Mouse (Mus musculus) lung, embryonic 14.5 days (tissue): ENCODE results near the gene Cdh13. TPM values are rescaled to one million over a fixed set of nuclear protein-coding genes. Genes with fewer than 3 reads are reported as not detected.

Source experiments
- ATAC-seq: fragments of 200-750 bp; cut with Nextera tagmentation; 2 replicates; pipeline ENCODE4 v1.8.0; 2017; ENCODE audit warnings: mild to moderate bottlenecking, moderate TSS enrichment, moderate library complexity; ENCODE audit not compliant: insufficient read depth
- DNase-seq: peaks from one replicate; pipeline ENCODE4 v3.0.0-alpha.2; 2015
- H3K27ac ChIP-seq: fragments of 300-500 bp; sonication (generic); 2 replicates; pipeline ENCODE4 v1.5.1; 2014; ENCODE audit warnings: low read depth, mild to moderate bottlenecking, moderate library complexity
- H3K27me3 ChIP-seq: fragments of 300-500 bp; sonication (generic); 2 replicates; pipeline ENCODE4 v1.6.1; 2014; ENCODE audit warnings: low read length, control low read depth; ENCODE audit not compliant: insufficient read depth
- H3K36me3 ChIP-seq: fragments of 300-500 bp; sonication (generic); 2 replicates; pipeline ENCODE4 v1.6.1; 2014; ENCODE audit warnings: control low read depth; ENCODE audit not compliant: insufficient read depth
- H3K4me1 ChIP-seq: fragments of 300-500 bp; sonication (generic); 2 replicates; pipeline ENCODE4 v1.6.1; 2014; ENCODE audit warnings: antibody characterized with exemption, control low read depth; ENCODE audit not compliant: insufficient read depth
- H3K4me2 ChIP-seq: fragments of 300-500 bp; sonication (generic); 2 replicates; pipeline ENCODE4 v1.6.1; 2014; ENCODE audit warnings: mild to moderate bottlenecking
- H3K4me3 ChIP-seq: fragments of 300-500 bp; sonication (generic); 2 replicates; pipeline ENCODE4 v1.5.1; 2014; ENCODE audit warnings: low read depth, low read length
- H3K9ac ChIP-seq: fragments of 300-500 bp; sonication (generic); 2 replicates; pipeline ENCODE4 v1.6.1; 2014
- H3K9me3 ChIP-seq: fragments of 300-500 bp; sonication (generic); 2 replicates; pipeline ENCODE4 v1.6.1; 2016; ENCODE audit warnings: low read depth, low read length, control low read depth
- CTCF ChIP-seq: IDR thresholded peaks from 2 replicates; pipeline ENCODE4 v1.5.1; 2016; ENCODE audit warnings: antibody characterized with exemption, low read depth
- WGBS: fragments of 180-500 bp; shearing (Covaris S2); extraction: QIAGEN DNeasy Blood & Tissue Kit; methylation state at CpG from one replicate; pipeline ENCODE4 v1.1.7; 2014; 5-methylcytosine and 5-hydroxymethylcytosine counted together
- polyA plus RNA-seq: library from polyadenylated mRNA; unstranded; fragments of >200 nt; fragmentation: Nextera tagmentation; extraction: Ambion mirVana; gene quantifications from 2 replicates; pipeline ENCODE4 v1.2.1, GENCODE M21; 2014

Cdh13 gene
- polyA plus RNA-seq, 1 experiment from 2014 or later = 1.2 TPM

DNA sequence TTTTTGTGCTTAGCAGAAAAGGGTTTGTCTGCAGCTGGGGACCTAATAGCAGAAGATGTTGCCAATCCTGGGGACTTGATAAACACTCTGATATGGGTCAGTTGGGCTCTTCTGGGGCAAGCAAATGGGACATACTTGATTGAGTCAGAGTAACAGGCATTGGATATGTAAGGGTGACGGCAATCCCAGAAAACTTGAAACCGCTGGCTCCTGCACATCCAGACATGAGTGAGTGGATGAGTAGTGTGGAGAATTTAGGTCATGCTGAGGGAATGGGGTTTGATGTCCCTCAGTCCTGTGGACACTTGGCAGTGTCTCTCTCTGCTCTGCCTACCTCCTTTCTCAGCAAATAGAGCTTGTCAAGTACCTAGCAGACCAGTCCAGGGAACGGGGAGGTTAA is 121.3 kb downstream of the Cdh13 start:
- DNase-seq (no peak), ATAC-seq (no peak)
- no peak for TF ChIP-seq CTCF
- Histone ChIP-seq H3K36me3 (no peaks in the 10 kb centered on the region), H3K4me1 (no peaks in the 10 kb centered on the region), H3K27ac (no peak overlapping the region), H3K9me3 (no peaks in the 10 kb centered on the region), H3K9ac (no peak overlapping the region), H3K27me3 (no peaks in the 10 kb centered on the region), H3K4me2 (no peak overlapping the region), H3K4me3 (no peak overlapping the region)
- 92% methylated on average over 3 of the region's 3 CpGs for WGBS

DNA sequence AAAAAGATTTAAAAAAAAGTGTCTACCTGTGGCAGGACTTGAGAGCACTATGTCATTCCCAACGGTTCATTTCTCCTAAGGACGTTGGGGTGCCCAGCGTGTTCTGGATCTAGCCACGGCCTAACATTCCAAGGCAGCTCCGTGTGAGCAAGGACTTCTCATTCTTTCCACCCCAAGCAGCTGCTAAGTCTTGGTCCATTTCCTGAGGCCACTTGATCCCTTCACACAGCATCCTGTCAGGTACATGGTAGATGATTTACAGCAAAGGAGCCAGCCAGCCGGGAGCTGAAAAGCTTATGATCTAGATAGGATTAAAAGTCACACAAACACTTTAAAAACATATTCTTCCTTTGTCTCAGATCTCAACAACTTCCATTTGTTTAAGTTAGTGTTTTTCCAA is 123.8 kb downstream of the Cdh13 start:
- Histone ChIP-seq H3K36me3 (no peaks in the 10 kb centered on the region), H3K4me2 (no peak overlapping the region), H3K27ac (no peak overlapping the region), H3K27me3 (no peaks in the 10 kb centered on the region), H3K4me1 (no peaks in the 10 kb centered on the region), H3K4me3 (no peak overlapping the region), H3K9ac (no peak overlapping the region), H3K9me3 (no peaks in the 10 kb centered on the region)
- TF ChIP-seq CTCF = no peak
- no peak for ATAC-seq
- DNase-seq = peak; percentile 23
- WGBS = 43% methylated on average over 6 of the region's 6 CpGs

DNA sequence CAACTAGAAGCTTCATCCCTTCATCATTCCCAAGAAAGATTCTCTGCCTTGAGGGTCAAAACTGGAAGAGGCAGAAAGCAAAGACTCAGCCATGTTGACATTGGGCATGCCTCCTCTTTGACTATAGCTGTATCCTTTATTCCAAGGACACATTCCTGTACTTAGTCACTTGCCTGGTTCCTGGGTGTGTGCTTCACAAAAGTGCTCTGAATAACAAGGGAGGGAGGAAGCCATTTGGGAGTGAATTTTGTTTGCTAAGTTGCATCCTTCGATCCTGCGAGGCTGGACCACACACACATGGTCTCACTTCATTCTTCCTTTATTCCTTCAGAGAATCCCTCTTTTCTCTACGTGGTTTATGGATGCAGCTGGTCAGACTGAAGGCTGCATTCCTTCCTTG is 125.9 kb downstream of the Cdh13 start:
- no peak for TF ChIP-seq CTCF
- Histone ChIP-seq H3K4me1 (no peaks in the 10 kb centered on the region), H3K4me2 (no peak overlapping the region), H3K36me3 (no peaks in the 10 kb centered on the region), H3K9me3 (no peaks in the 10 kb centered on the region), H3K9ac (no peak overlapping the region), H3K27ac (no peak overlapping the region), H3K27me3 (no peaks in the 10 kb centered on the region), H3K4me3 (no peak overlapping the region)
- DNase-seq (no peak), ATAC-seq (no peak)
- WGBS = 85% methylated on average over 3 of the region's 3 CpGs

DNA sequence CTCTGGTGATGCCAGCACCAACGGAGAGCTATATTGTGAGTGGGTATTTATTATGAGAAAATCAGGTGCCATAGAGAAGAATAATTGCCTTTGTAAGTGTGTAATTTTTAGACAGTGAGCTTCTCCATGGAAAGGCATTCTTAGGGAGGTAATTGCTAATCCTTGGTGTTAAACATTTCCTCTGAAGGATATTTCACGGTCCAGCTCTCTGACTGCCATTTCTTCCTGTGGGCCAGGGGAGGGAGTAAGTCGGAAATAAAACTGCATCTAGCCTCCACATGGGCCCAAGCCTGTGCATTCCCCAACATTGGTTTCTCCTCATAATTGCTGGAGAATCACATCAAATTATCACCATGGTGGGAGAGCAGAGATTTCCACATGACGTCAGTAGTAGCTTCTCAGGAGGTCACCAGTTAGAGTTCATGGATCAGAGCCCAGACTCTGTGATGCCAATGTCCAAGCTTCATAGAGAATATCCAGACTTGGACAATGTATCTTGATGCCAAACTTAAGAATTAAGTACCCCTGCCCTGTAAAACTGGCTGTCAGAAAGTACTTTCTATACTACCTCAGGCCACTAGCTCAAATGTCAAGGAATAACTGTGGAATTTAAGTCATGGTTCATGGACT is 126.9 kb downstream of the Cdh13 start:
- H3K4me3 ChIP-seq = no peak overlapping the region
- TF ChIP-seq CTCF = no peak
- H3K4me1 ChIP-seq = no peaks in the 10 kb centered on the region
- H3K4me2 ChIP-seq = no peak overlapping the region
- H3K27ac ChIP-seq = no peak overlapping the region
- H3K36me3 ChIP-seq = no peaks in the 10 kb centered on the region
- H3K27me3 ChIP-seq = no peaks in the 10 kb centered on the region
- ATAC-seq (no peak), DNase-seq (no peak)
- no peak overlapping the region for H3K9ac ChIP-seq
- H3K9me3 ChIP-seq = no peaks in the 10 kb centered on the region
- WGBS = 81% methylated on average over 4 of the region's 4 CpGs

DNA sequence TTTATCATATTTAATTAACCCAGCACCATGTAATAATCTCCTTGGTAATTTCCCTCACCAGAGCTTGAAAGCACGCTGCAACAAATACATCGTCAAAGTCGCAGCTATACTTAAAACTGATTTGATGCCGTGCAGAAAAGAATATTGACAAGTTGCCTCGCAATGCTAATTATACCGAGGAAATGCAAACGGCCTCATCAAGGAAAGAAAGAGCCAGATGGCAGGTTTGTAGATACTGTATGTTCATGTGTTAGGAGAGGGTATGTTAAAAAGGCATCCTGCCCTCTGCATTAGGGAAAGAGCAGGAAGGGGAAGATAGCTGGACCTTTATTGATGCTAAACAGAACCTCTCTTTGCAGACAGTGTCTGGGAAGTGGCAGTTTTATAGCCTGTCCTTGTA is 132.1 kb downstream of the Cdh13 start:
- no peak for DNase-seq

DNA sequence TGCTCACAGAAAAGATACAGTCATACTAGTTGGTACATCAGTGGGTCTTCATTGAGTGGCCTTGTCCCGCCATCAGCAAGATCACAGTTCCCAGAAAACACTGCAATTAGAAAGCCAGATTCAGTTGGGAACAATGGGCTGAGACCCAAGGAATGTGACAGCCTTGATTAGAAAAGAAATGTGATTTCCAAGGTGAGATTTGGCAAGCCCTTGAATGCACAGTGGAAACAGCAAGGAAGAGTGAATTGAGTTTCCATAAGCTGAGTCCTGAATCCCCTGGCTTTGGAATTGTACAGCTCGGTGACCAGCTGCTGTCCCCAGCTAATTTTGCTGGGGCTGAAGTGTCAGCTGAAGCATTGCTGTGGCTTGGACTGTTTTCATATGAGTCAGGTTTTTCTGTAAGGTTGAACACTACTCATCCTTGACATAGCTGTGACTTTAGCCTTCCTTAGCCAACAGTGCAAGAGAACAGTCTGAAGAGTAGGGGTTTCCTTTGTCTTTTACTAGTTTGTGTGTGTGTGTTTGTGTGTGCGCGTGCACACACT is 133.3 kb downstream of the Cdh13 start:
- DNase-seq (no peak), ATAC-seq (no peak)
- WGBS = 86% methylated on average over 4 of the region's 4 CpGs
- H3K27ac ChIP-seq = no peak overlapping the region
- no peak overlapping the region for H3K4me3 ChIP-seq
- H3K4me2 ChIP-seq = no peak overlapping the region
- no peaks in the 10 kb centered on the region for H3K36me3 ChIP-seq
- H3K9ac ChIP-seq = no peak overlapping the region
- no peaks in the 10 kb centered on the region for H3K27me3 ChIP-seq
- TF ChIP-seq CTCF = no peak
- H3K9me3 ChIP-seq = no peaks in the 10 kb centered on the region
- H3K4me1 ChIP-seq = no peaks in the 10 kb centered on the region

More for the DNA sequence above, 132.1 kb downstream of the Cdh13 start:
- no peak for ATAC-seq
- H3K27me3 ChIP-seq = no peaks in the 10 kb centered on the region
- H3K9ac ChIP-seq = no peak overlapping the region
- no peaks in the 10 kb centered on the region for H3K36me3 ChIP-seq
- 84% methylated on average over 7 of the region's 7 CpGs for WGBS
- no peak for TF ChIP-seq CTCF
- no peak overlapping the region for H3K4me3 ChIP-seq
- H3K27ac ChIP-seq = no peak overlapping the region
- H3K4me1 ChIP-seq = no peaks in the 10 kb centered on the region
- no peak overlapping the region for H3K4me2 ChIP-seq
- H3K9me3 ChIP-seq = no peaks in the 10 kb centered on the region

DNA sequence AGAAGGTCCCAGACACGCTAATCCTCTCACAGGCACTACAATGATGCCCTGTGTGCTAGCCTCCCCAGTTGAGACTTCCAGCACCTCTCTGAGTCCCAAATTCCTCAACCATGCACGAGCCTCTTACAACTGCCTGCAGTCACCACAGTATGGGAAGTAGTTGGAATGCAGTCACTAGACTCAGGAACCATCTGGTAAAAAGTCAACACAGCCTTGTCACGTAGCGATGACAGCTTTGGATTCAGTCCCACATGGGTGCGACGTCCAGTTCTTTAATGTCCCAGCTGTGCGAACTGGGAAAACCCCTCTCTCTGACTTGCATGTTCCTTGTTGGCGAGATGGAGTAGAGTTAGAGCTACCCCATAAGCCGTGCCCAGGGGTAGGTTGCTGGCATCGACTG is 139.1 kb downstream of the Cdh13 start:
- Histone ChIP-seq H3K4me3 (no peak overlapping the region), H3K36me3 (no peaks in the 10 kb centered on the region), H3K9ac (no peak overlapping the region), H3K27me3 (no peaks in the 10 kb centered on the region), H3K4me1 (no peaks in the 10 kb centered on the region), H3K27ac (no peak overlapping the region), H3K4me2 (no peak overlapping the region), H3K9me3 (no peaks in the 10 kb centered on the region)
- TF ChIP-seq CTCF = no peak
- DNase-seq (peak; percentile 50), ATAC-seq (peak; percentile 49; the same call in 1 of the 2 replicates)
- WGBS = 51% methylated on average over 10 of the region's 10 CpGs
